Mouse (Mus musculus) hindbrain, postnatal 0 days (tissue): Measurements from ENCODE around the gene S100g. TPM values are rescaled to one million over a fixed set of nuclear protein-coding genes. Genes with fewer than 3 reads are reported as not detected.

Experiments
- ATAC-seq: fragments of 200-750 bp; cut with Nextera tagmentation; 2 replicates; pipeline ENCODE4 v1.8.0; 2017; ENCODE audit warnings: mild to moderate bottlenecking, moderate TSS enrichment, moderate library complexity
- DNase-seq: peaks from one replicate; pipeline ENCODE4 v3.0.0-alpha.2; 2015; ENCODE audit warnings: low spot score
- H3K27ac ChIP-seq: fragments of 300-500 bp; sonication (generic); 2 replicates; pipeline ENCODE4 v1.5.1; 2014; ENCODE audit warnings: mild to moderate bottlenecking
- H3K27me3 ChIP-seq: fragments of 300-500 bp; sonication (generic); 2 replicates; pipeline ENCODE4 v1.6.1; 2014; ENCODE audit warnings: low read length, mixed read lengths; ENCODE audit not compliant: insufficient read depth
- H3K36me3 ChIP-seq: fragments of 300-500 bp; sonication (generic); 2 replicates; pipeline ENCODE4 v1.6.1; 2014; ENCODE audit warnings: low read length, mixed read lengths; ENCODE audit not compliant: insufficient read depth
- H3K4me1 ChIP-seq: fragments of 300-500 bp; sonication (generic); 2 replicates; pipeline ENCODE4 v1.6.1; 2014; ENCODE audit warnings: antibody characterized with exemption, low read length, mixed read lengths; ENCODE audit not compliant: insufficient read depth
- H3K4me2 ChIP-seq: fragments of 300-500 bp; sonication (generic); 2 replicates; pipeline ENCODE4 v1.6.1; 2014; ENCODE audit warnings: low read depth, mild to moderate bottlenecking, low read length, moderate library complexity, mixed read lengths
- H3K4me3 ChIP-seq: fragments of 300-500 bp; sonication (generic); 2 replicates; pipeline ENCODE4 v1.5.1; 2014; ENCODE audit warnings: low read length
- H3K9ac ChIP-seq: fragments of 300-500 bp; sonication (generic); replicated peaks from 2 replicates; pipeline ENCODE4 v1.6.1; 2014; ENCODE audit warnings: mild to moderate bottlenecking, low read length, moderate library complexity, mixed read lengths
- H3K9me3 ChIP-seq: fragments of 300-500 bp; sonication (generic); 2 replicates; pipeline ENCODE4 v1.6.1; 2016; ENCODE audit warnings: low read length, mixed read lengths
- CTCF ChIP-seq: IDR thresholded peaks from 2 replicates; pipeline ENCODE4 v1.5.1; 2016; ENCODE audit warnings: antibody characterized with exemption, control low read depth, low read depth
- WGBS: fragments of 180-500 bp; shearing (Covaris S2); extraction: QIAGEN DNeasy Blood & Tissue Kit; methylation state at CpG from one replicate; pipeline ENCODE4 v1.1.7; 2014; 5-methylcytosine and 5-hydroxymethylcytosine counted together
- polyA plus RNA-seq: library from polyadenylated mRNA; unstranded; fragments of >200 nt; fragmentation: Nextera tagmentation; extraction: Ambion mirVana; gene quantifications from 2 replicates; pipeline ENCODE4 v1.2.1, GENCODE M21; 2015
- total RNA-seq: library from RNA; depleted of rRNA; stranded (reverse); fragments of >200 nt; gene quantifications from 2 replicates; pipeline ENCODE4 v1.2.3, GENCODE M21; 2014; rRNA removed

S100g gene
- total and polyA plus RNA-seq, 2 experiments from 2014 or later: 0.91 TPM; not detected in 1

GRCm38 (mm10) chrX:162957921-162958320, 6.5 kb downstream of the S100g start:
- Histone ChIP-seq H3K27me3 (no peaks in the 10 kb centered on the region), H3K27ac (no peak overlapping the region), H3K4me1 (no peaks in the 10 kb centered on the region), H3K9ac (no peak overlapping the region), H3K4me3 (no peak overlapping the region), H3K9me3 (no peaks in the 10 kb centered on the region), H3K36me3 (no peaks in the 10 kb centered on the region), H3K4me2 (no peak overlapping the region)
- WGBS: 78% methylated on average over 3 of the region's 3 CpGs
- TF ChIP-seq CTCF: no peak
- ATAC-seq (no peak), DNase-seq (no peak)

GRCm38 (mm10) chrX:162949811-162950439, 14.5 kb downstream of the S100g start:
- peak; percentile 68 for TF ChIP-seq CTCF
- no peak overlapping the region for H3K4me2 ChIP-seq
- H3K4me3 ChIP-seq: no peak overlapping the region
- no peak overlapping the region for H3K9ac ChIP-seq
- DNase-seq (peak; percentile 80), ATAC-seq (0 out of 2 replicates have a peak, but pooled peaks have one; percentile 51)
- no peak overlapping the region for H3K27ac ChIP-seq
- no peaks in the 10 kb centered on the region for H3K4me1 ChIP-seq
- no peaks in the 10 kb centered on the region for H3K36me3 ChIP-seq
- H3K9me3 ChIP-seq: no peaks in the 10 kb centered on the region
- 28% methylated on average over 3 of the region's 3 CpGs for WGBS
- no peaks in the 10 kb centered on the region for H3K27me3 ChIP-seq

- no peaks in the 10 kb centered on the region for H3K4me1 ChIP-seq
- no peak overlapping the region for H3K4me2 ChIP-seq
- no peak for ATAC-seq
- no peaks in the 10 kb centered on the region for H3K9me3 ChIP-seq
- H3K27me3 ChIP-seq: no peaks in the 10 kb centered on the region
- 0 out of 2 replicates have a peak, but pooled peaks cover 3% of the 10 kb centered on the region for H3K36me3 ChIP-seq
- no peak overlapping the region for H3K27ac ChIP-seq
- DNase-seq: no peak
- H3K4me3 ChIP-seq: no peak overlapping the region
- WGBS: 79% methylated on average over 1 of the region's 1 CpGs
- TF ChIP-seq CTCF: no peak
- H3K9ac ChIP-seq: no peak overlapping the region
These were observed 22.4 kb downstream of the S100g start for GRCm38 (mm10) chrX:162942027-162942426.

GRCm38 (mm10) chrX:162931467-162931866, 32.9 kb downstream of the S100g start:
- ATAC-seq (no peak), DNase-seq (no peak)
- Histone ChIP-seq H3K9ac (no peak overlapping the region), H3K4me3 (no peak overlapping the region), H3K27me3 (no peaks in the 10 kb centered on the region), H3K9me3 (no peaks in the 10 kb centered on the region), H3K4me2 (no peak overlapping the region), H3K27ac (no peak overlapping the region), H3K4me1 (no peaks in the 10 kb centered on the region), H3K36me3 (0 out of 2 replicates have a peak, but pooled peaks cover 5% of the 10 kb centered on the region)
- 86% methylated on average over 2 of the region's 2 CpGs for WGBS
- TF ChIP-seq CTCF: no peak

- Histone ChIP-seq H3K4me1 (no peaks in the 10 kb centered on the region), H3K4me2 (no peak overlapping the region), H3K36me3 (no peaks in the 10 kb centered on the region), H3K9ac (no peak overlapping the region), H3K4me3 (no peak overlapping the region), H3K27me3 (no peaks in the 10 kb centered on the region), H3K9me3 (no peaks in the 10 kb centered on the region), H3K27ac (no peak overlapping the region)
- no peak for TF ChIP-seq CTCF
- 85% methylated on average over 8 of the region's 8 CpGs for WGBS
- DNase-seq: no peak
- no peak for ATAC-seq
These were observed 42.8 kb downstream of the S100g start for GRCm38 (mm10) chrX:162921487-162922125.

- H3K4me2 ChIP-seq: no peak overlapping the region
- no peak overlapping the region for H3K9ac ChIP-seq
- no peaks in the 10 kb centered on the region for H3K9me3 ChIP-seq
- no peaks in the 10 kb centered on the region for H3K27me3 ChIP-seq
- H3K4me1 ChIP-seq: no peaks in the 10 kb centered on the region
- DNase-seq: peak; percentile 64
- WGBS: 42% methylated on average over 5 of the region's 5 CpGs
- peak; percentile 78 for TF ChIP-seq CTCF
- H3K36me3 ChIP-seq: no peaks in the 10 kb centered on the region
- no peak overlapping the region for H3K27ac ChIP-seq
- H3K4me3 ChIP-seq: no peak overlapping the region
- peak; percentile 55; the same call in 1 of the 2 replicates for ATAC-seq
These were observed 48.7 kb downstream of the S100g start for GRCm38 (mm10) chrX:162915697-162916096.

- no peak for TF ChIP-seq CTCF
- no peak overlapping the region for H3K4me3 ChIP-seq
- WGBS: 88% methylated on average over 3 of the region's 3 CpGs
These were observed 50.7 kb downstream of the S100g start for GRCm38 (mm10) chrX:162913651-162914050.

More at GRCm38 (mm10) chrX:162913651-162914050, 50.7 kb downstream of the S100g start:
- no peak overlapping the region for H3K27ac ChIP-seq
- ATAC-seq (no peak), DNase-seq (no peak)
- no peaks in the 10 kb centered on the region for H3K36me3 ChIP-seq
- H3K9ac ChIP-seq: no peak overlapping the region
- H3K27me3 ChIP-seq: no peaks in the 10 kb centered on the region
- H3K9me3 ChIP-seq: no peaks in the 10 kb centered on the region
- no peak overlapping the region for H3K4me2 ChIP-seq
- no peaks in the 10 kb centered on the region for H3K4me1 ChIP-seq

Other genes starting within 250 kb of the S100g start
- 97.1 and 112 TPM in 2 replicates for gene Rbbp7, start 204.2 kb downstream of the S100g start, total RNA-seq
- gene Rbbp7, start 204.2 kb downstream of the S100g start, polyA plus RNA-seq: 254 TPM in 2 replicates
- gene Txlng, start 135.1 kb downstream of the S100g start, total RNA-seq: 8.3 and 10.8 TPM in 2 replicates
- gene Txlng, start 135.1 kb downstream of the S100g start, polyA plus RNA-seq: 11.8 and 12.6 TPM in 2 replicates
- gene Syap1, start 76.2 kb downstream of the S100g start, total RNA-seq: 23.4 and 30.6 TPM in 2 replicates
- gene Syap1, start 76.2 kb downstream of the S100g start, polyA plus RNA-seq: 40.0 and 40.6 TPM in 2 replicates
- gene Ctps2, start 63.4 kb downstream of the S100g start, total RNA-seq: 48.8 and 53.6 TPM in 2 replicates
- gene Ctps2, start 63.4 kb downstream of the S100g start, polyA plus RNA-seq: 71.5 and 74.9 TPM in 2 replicates